Mouse (Mus musculus): ENCODE results near the gene BC035044.

DNA sequence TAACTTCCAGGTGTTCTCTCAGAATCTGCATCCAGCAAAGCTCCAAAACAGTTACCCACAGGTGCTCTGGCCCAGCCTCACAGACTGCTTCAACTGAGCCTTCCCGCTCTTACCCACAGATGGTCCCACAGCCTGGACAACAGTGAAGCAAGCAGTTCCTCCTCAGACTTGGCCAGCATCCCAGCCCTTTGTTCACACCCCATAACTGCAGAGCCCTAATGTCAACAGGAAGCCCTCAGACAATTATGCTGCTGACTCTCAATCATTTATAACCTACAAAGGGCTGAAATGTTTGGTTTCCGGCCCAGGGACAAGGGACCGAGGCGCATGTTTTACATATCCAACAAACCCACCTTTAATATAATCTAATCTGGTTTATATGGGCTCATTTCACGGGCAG is 34.7 kb downstream of the BC035044 start:
- TF ChIP-seq USF1 (IDR thresholded peaks at IDR 0.05; ENCODE audit: low read depth), result no peak
- TF ChIP-seq CTCF (IDR thresholded peaks at IDR 0.05; ENCODE audit: control insufficient read depth, insufficient read depth, insufficient read length), result no peak

Measured in C2C12 (cell line).